ENCODE assay signal across 11 mouse cellular contexts in the genomic region with DNA sequence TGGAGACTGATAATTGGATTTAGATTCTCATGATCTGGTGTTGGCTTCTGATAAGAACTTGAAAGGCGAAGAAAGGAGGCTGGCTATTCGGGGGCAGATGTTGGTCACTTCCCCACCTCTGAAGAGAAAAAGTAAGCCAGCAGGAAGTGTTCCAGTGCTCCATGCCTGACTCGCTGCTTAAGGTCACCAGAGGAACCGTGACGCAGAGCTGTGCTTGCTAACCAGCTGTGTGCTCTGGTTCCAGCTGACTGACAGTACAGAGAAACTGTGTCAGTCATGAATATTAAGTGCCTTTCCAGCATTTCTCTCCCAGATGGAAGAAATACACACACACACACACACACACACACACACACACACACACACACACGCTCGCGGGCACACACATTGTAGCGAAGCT.
DNase-seq lines count a peak whose midpoint lies in the region; ATAC-seq and TF ChIP-seq lines count a peak whose summit lies in the region.
"Had no signal": no experiment of that assay in that cellular context is flagged by ENCODE, and none has a peak within 500 bp of the region (broad histone marks: within the 10 kb centered on the region; RNA-seq: fewer than 3 reads in every experiment).

No protein-coding gene starts in this region.

- TF ChIP-seq CTCF in brain, embryonic 14.5 days (IDR thresholded peaks at IDR 0.05; ENCODE audit: borderline replicate concordance, extremely low read depth, insufficient read depth, insufficient read length) = no peak

- no peak overlapping the region for H3K4me3 ChIP-seq in forebrain, embryonic 13.5 days
- no peak overlapping the region for H3K4me3 ChIP-seq in forebrain, embryonic 11.5 days (ENCODE audit: low read depth, low read length)
- H3K4me3 ChIP-seq in kidney, embryonic 16.5 days (ENCODE audit: low read length) = no peak overlapping the region
- H3K4me3 ChIP-seq in midbrain, embryonic 11.5 days (ENCODE audit: low read depth, low read length) = no peak overlapping the region
- no peak overlapping the region for H3K4me3 ChIP-seq in limb, embryonic 10.5 days
- H3K4me3 ChIP-seq: erythroblast, embryonic 14.5 days had no signal

- peaks cover 15% of the 10 kb centered on the region; the same call in 1 of the 2 replicates for H3K4me1 ChIP-seq in forebrain, embryonic 13.5 days
- no peaks in the 10 kb centered on the region for H3K4me1 ChIP-seq in forebrain, embryonic 11.5 days (replicated peaks; ENCODE audit: control insufficient read depth, insufficient read depth, low read length)
- H3K4me1 ChIP-seq in kidney, embryonic 16.5 days (ENCODE audit: insufficient read depth, low read length) = peaks cover 11% of the 10 kb centered on the region
- H3K4me1 ChIP-seq in midbrain, embryonic 11.5 days (ENCODE audit: control insufficient read depth, insufficient read depth, low read length) = peaks cover 7% of the 10 kb centered on the region
- peaks cover 18% of the 10 kb centered on the region for H3K4me1 ChIP-seq in limb, embryonic 10.5 days

- H3K9ac ChIP-seq in forebrain, embryonic 13.5 days = no peak overlapping the region
- H3K9ac ChIP-seq in forebrain, embryonic 11.5 days (ENCODE audit: low read length) = no peak overlapping the region
- no peak overlapping the region for H3K9ac ChIP-seq in kidney, embryonic 16.5 days (replicated peaks; ENCODE audit: low read length)
- H3K9ac ChIP-seq in midbrain, embryonic 11.5 days (ENCODE audit: low read length) = no peak overlapping the region

- no peak overlapping the region for H3K4me2 ChIP-seq in forebrain, embryonic 13.5 days
- no peak overlapping the region for H3K4me2 ChIP-seq in forebrain, embryonic 11.5 days (ENCODE audit: low read depth, low read length, severe bottlenecking)
- no peak overlapping the region for H3K4me2 ChIP-seq in kidney, embryonic 16.5 days (replicated peaks; ENCODE audit: low read depth, low read length)
- H3K4me2 ChIP-seq in midbrain, embryonic 11.5 days = no peak overlapping the region

- intact Hi-C loops in left cerebral cortex, postnatal 25 days (cut with DNase I) = no loop called here

- H3K36me3 ChIP-seq in forebrain, embryonic 13.5 days (ENCODE audit: poor library complexity, severe bottlenecking) = no peaks in the 10 kb centered on the region
- H3K36me3 ChIP-seq in forebrain, embryonic 11.5 days (ENCODE audit: control insufficient read depth, insufficient read depth, low read length) = no peaks in the 10 kb centered on the region
- H3K36me3 ChIP-seq in kidney, embryonic 16.5 days (ENCODE audit: insufficient read depth, low read length) = no peaks in the 10 kb centered on the region
- H3K36me3 ChIP-seq in midbrain, embryonic 11.5 days (ENCODE audit: control insufficient read depth, insufficient read depth, low read length) = no peaks in the 10 kb centered on the region
- no peaks in the 10 kb centered on the region for H3K36me3 ChIP-seq in limb, embryonic 10.5 days

- ATAC-seq in forebrain, embryonic 13.5 days = peak; percentile 52; the same call in 1 of the 2 replicates
- no peak for ATAC-seq in forebrain, embryonic 11.5 days (replicated peaks; ENCODE audit: low FRiP score)
- peak; percentile 86 for ATAC-seq in kidney, embryonic 16.5 days (ENCODE audit: low FRiP score, low TSS enrichment)
- ATAC-seq in midbrain, embryonic 11.5 days (ENCODE audit: low FRiP score) = peak; percentile 76
- ATAC-seq in erythroblast, adult 5-6 weeks (replicated peaks; ENCODE audit: low FRiP score, poor library complexity, severe bottlenecking) = no peak

- no peaks in the 10 kb centered on the region for H3K9me3 ChIP-seq in forebrain, embryonic 13.5 days (replicated peaks)
- no peaks in the 10 kb centered on the region for H3K9me3 ChIP-seq in forebrain, embryonic 11.5 days (ENCODE audit: control insufficient read depth, low read length)
- no peaks in the 10 kb centered on the region for H3K9me3 ChIP-seq in kidney, embryonic 16.5 days (ENCODE audit: low read length)
- H3K9me3 ChIP-seq in midbrain, embryonic 11.5 days (ENCODE audit: control insufficient read depth, low read length) = no peaks in the 10 kb centered on the region
- no peaks in the 10 kb centered on the region for H3K9me3 ChIP-seq in limb, embryonic 10.5 days (replicated peaks)

- WGBS in forebrain, embryonic 13.5 days = 51% methylated on average over 9 of the region's 9 CpGs
- WGBS in forebrain, embryonic 11.5 days = 51% methylated on average over 9 of the region's 9 CpGs
- WGBS in kidney, embryonic 16.5 days = 40% methylated on average over 9 of the region's 9 CpGs
- WGBS in midbrain, embryonic 11.5 days = 45% methylated on average over 9 of the region's 9 CpGs
- 68% methylated on average over 9 of the region's 9 CpGs for WGBS in limb, embryonic 10.5 days

- H3K27ac ChIP-seq in forebrain, embryonic 13.5 days = no peak overlapping the region; the same call in 1 of the 2 replicates
- no peak overlapping the region for H3K27ac ChIP-seq in forebrain, embryonic 11.5 days (ENCODE audit: low read depth, low read length)
- H3K27ac ChIP-seq in kidney, embryonic 16.5 days (ENCODE audit: low read length) = no peak overlapping the region
- H3K27ac ChIP-seq in midbrain, embryonic 11.5 days (ENCODE audit: low read depth, low read length) = no peak overlapping the region
- no peak overlapping the region for H3K27ac ChIP-seq in limb, embryonic 10.5 days

- TF ChIP-seq POLR2A in brain, embryonic 14.5 days (IDR thresholded peaks at IDR 0.05; ENCODE audit: borderline replicate concordance, extremely low read depth, insufficient read depth, insufficient read length, poor library complexity, severe bottlenecking) = no peak

- H3K27me3 ChIP-seq in forebrain, embryonic 13.5 days = no peaks in the 10 kb centered on the region
- H3K27me3 ChIP-seq in forebrain, embryonic 11.5 days (ENCODE audit: control insufficient read depth, insufficient read depth, low read length) = no peaks in the 10 kb centered on the region
- H3K27me3 ChIP-seq in kidney, embryonic 16.5 days (ENCODE audit: insufficient read depth, low read length) = no peaks in the 10 kb centered on the region
- H3K27me3 ChIP-seq in midbrain, embryonic 11.5 days (ENCODE audit: control insufficient read depth, insufficient read depth, low read length) = no peaks in the 10 kb centered on the region
- no peaks in the 10 kb centered on the region for H3K27me3 ChIP-seq in limb, embryonic 10.5 days (ENCODE audit: low read depth, poor library complexity, severe bottlenecking)

- DNase-seq in forebrain, embryonic 11.5 days (ENCODE audit: low spot score) = no peak
- peak; percentile 74 for DNase-seq in brain, embryonic 14.5 days (ENCODE audit: low read depth)
- no peak for DNase-seq in midbrain, embryonic 11.5 days (ENCODE audit: low spot score, missing footprints)
- DNase-seq in limb, embryonic 10.5 days (ENCODE audit: low spot score) = no peak
- no peak for DNase-seq in left cerebral cortex, postnatal 25 days (ENCODE audit: low spot score in 2 of 2)
- DNase-seq: adrenal gland, postnatal 25 days; cerebellum, adult 8-10 months had no signal

Comparison
In these comparisons a context has a peak if more than half of its experiments do, and no peak if none do; other contexts are left out.
1. ATAC-seq: peak in forebrain, embryonic 13.5 days (single experiment), kidney, embryonic 16.5 days (single experiment) and midbrain, embryonic 11.5 days (single experiment); none in forebrain, embryonic 11.5 days (single experiment) and erythroblast, adult 5-6 weeks (single experiment).